Mouse (Mus musculus) neural tube, embryonic 15.5 days (tissue): ENCODE results near the gene 6430548M08Rik. TPM values are rescaled to one million over a fixed set of nuclear protein-coding genes. Genes with fewer than 3 reads are reported as not detected.

Experiments
- ATAC-seq: fragments of 200-750 bp; cut with Nextera tagmentation; 2 replicates; pipeline ENCODE4 v1.8.0; 2017; ENCODE audit warnings: mild to moderate bottlenecking, moderate TSS enrichment, moderate library complexity; ENCODE audit not compliant: low FRiP score
- H3K27ac ChIP-seq: fragments of 300-500 bp; sonication (generic); replicated peaks from 2 replicates; pipeline ENCODE4 v1.5.1; 2015; ENCODE audit warnings: mild to moderate bottlenecking, inconsistent platforms
- H3K27me3 ChIP-seq: fragments of 300-500 bp; sonication (generic); replicated peaks from 2 replicates; pipeline ENCODE4 v1.6.1; 2015; ENCODE audit warnings: inconsistent platforms
- H3K36me3 ChIP-seq: fragments of 300-500 bp; sonication (generic); 2 replicates; pipeline ENCODE4 v1.6.1; 2015; ENCODE audit warnings: inconsistent platforms
- H3K4me1 ChIP-seq: fragments of 300-500 bp; sonication (generic); 2 replicates; pipeline ENCODE4 v1.6.1; 2015; ENCODE audit warnings: inconsistent platforms
- H3K4me2 ChIP-seq: fragments of 300-500 bp; sonication (generic); 2 replicates; pipeline ENCODE4 v1.6.1; 2015; ENCODE audit warnings: inconsistent platforms, mild to moderate bottlenecking, moderate library complexity
- H3K4me3 ChIP-seq: fragments of 300-500 bp; sonication (generic); replicated peaks from 2 replicates; pipeline ENCODE4 v1.5.1; 2015; ENCODE audit warnings: mild to moderate bottlenecking, inconsistent platforms
- H3K9ac ChIP-seq: fragments of 300-500 bp; sonication (generic); replicated peaks from 2 replicates; pipeline ENCODE4 v1.6.1; 2015; ENCODE audit warnings: mild to moderate bottlenecking, inconsistent platforms
- H3K9me3 ChIP-seq: fragments of 300-500 bp; sonication (generic); replicated peaks from 2 replicates; pipeline ENCODE4 v1.6.1; 2016; ENCODE audit warnings: inconsistent platforms
- WGBS: fragments of 180-500 bp; shearing (Covaris S2); methylation state at CpG from one replicate; pipeline ENCODE4 v1.1.7; 2015; ENCODE audit warnings: mixed read lengths; 5-methylcytosine and 5-hydroxymethylcytosine counted together
- polyA plus RNA-seq: library from polyadenylated mRNA; unstranded; fragments of >200 nt; fragmentation: Nextera tagmentation; extraction: Ambion mirVana; gene quantifications from 2 replicates; pipeline ENCODE4 v1.2.1, GENCODE M21; 2015

6430548M08Rik gene
- polyA plus RNA-seq: 29.8 and 31.9 TPM in 2 replicates

GRCm38 (mm10) chr8:120113758-120114255 is at the start of gene 6430548M08Rik:
6430548M08Rik (plus strand) TSS chr8:120114152.
- Histone ChIP-seq H3K36me3 (no peaks in the 10 kb centered on the region), H3K4me1 (peaks cover 22% of the 10 kb centered on the region), H3K4me3 (peak within 1 kb of the TSS; percentile 83), H3K9ac (peak within 1 kb of the TSS; percentile 76), H3K27ac (peak within 1 kb of the TSS; percentile 93), H3K9me3 (no peaks in the 10 kb centered on the region), H3K27me3 (0 out of 2 replicates have a peak, but pooled peaks cover 18% of the 10 kb centered on the region), H3K4me2 (peak within 1 kb of the TSS; percentile 92)
- WGBS: under 1% methylated on average over 60 of the region's 61 CpGs
- peak; percentile 96 for ATAC-seq

GRCm38 (mm10) chr8:120065611-120066010 is 48.3 kb upstream of the 6430548M08Rik start:
- no peak for ATAC-seq
- H3K36me3 ChIP-seq: no peaks in the 10 kb centered on the region
- H3K4me1 ChIP-seq: 0 out of 2 replicates have a peak, but pooled peaks cover 4% of the 10 kb centered on the region
- H3K9me3 ChIP-seq: no peaks in the 10 kb centered on the region
- 95% methylated on average over 8 of the region's 8 CpGs for WGBS
- no peak overlapping the region for H3K9ac ChIP-seq
- no peak overlapping the region for H3K4me2 ChIP-seq
- H3K4me3 ChIP-seq: no peak overlapping the region
- no peak overlapping the region for H3K27ac ChIP-seq
- no peaks in the 10 kb centered on the region for H3K27me3 ChIP-seq

- no peak overlapping the region for H3K4me2 ChIP-seq
- 0 out of 2 replicates have a peak, but pooled peaks cover 4% of the 10 kb centered on the region for H3K4me1 ChIP-seq
- no peak overlapping the region for H3K9ac ChIP-seq
- no peaks in the 10 kb centered on the region for H3K36me3 ChIP-seq
- H3K4me3 ChIP-seq: no peak overlapping the region
- H3K9me3 ChIP-seq: no peaks in the 10 kb centered on the region
- H3K27me3 ChIP-seq: no peaks in the 10 kb centered on the region
- no peak overlapping the region for H3K27ac ChIP-seq
- WGBS: 88% methylated on average over 4 of the region's 4 CpGs
- no peak for ATAC-seq
Measured at GRCm38 (mm10) chr8:120066226-120066625, 47.7 kb upstream of the 6430548M08Rik start.

GRCm38 (mm10) chr8:120067936-120068668 is 45.9 kb upstream of the 6430548M08Rik start:
- Histone ChIP-seq H3K9me3 (no peaks in the 10 kb centered on the region), H3K9ac (no peak overlapping the region), H3K4me1 (0 out of 2 replicates have a peak, but pooled peaks cover 4% of the 10 kb centered on the region), H3K27me3 (no peaks in the 10 kb centered on the region), H3K36me3 (no peaks in the 10 kb centered on the region), H3K4me3 (no peak overlapping the region), H3K27ac (no peak overlapping the region), H3K4me2 (no peak overlapping the region)
- no peak for ATAC-seq
- WGBS: 62% methylated on average over 19 of the region's 19 CpGs

- no peaks in the 10 kb centered on the region for H3K9me3 ChIP-seq
Measured at GRCm38 (mm10) chr8:120071684-120072083, 42.3 kb upstream of the 6430548M08Rik start.

GRCm38 (mm10) chr8:120072259-120072658 is 41.7 kb upstream of the 6430548M08Rik start:
- Histone ChIP-seq H3K9ac (no peak overlapping the region), H3K4me2 (no peak overlapping the region), H3K36me3 (no peaks in the 10 kb centered on the region), H3K27me3 (no peaks in the 10 kb centered on the region), H3K4me1 (0 out of 2 replicates have a peak, but pooled peaks cover 7% of the 10 kb centered on the region), H3K27ac (no peak overlapping the region), H3K4me3 (no peak overlapping the region), H3K9me3 (no peaks in the 10 kb centered on the region)
- WGBS: 58% methylated on average over 9 of the region's 9 CpGs
- no peak for ATAC-seq

More at GRCm38 (mm10) chr8:120071684-120072083, 42.3 kb upstream of the 6430548M08Rik start:
- H3K4me3 ChIP-seq: no peak overlapping the region
- no peak overlapping the region for H3K9ac ChIP-seq
- no peak overlapping the region for H3K27ac ChIP-seq
- H3K4me1 ChIP-seq: 0 out of 2 replicates have a peak, but pooled peaks cover 7% of the 10 kb centered on the region
- no peak overlapping the region for H3K4me2 ChIP-seq
- peak; percentile 80 for ATAC-seq
- no peaks in the 10 kb centered on the region for H3K27me3 ChIP-seq
- WGBS: 25% methylated on average over 4 of the region's 4 CpGs
- no peaks in the 10 kb centered on the region for H3K36me3 ChIP-seq

GRCm38 (mm10) chr8:120072827-120073226 is 41.1 kb upstream of the 6430548M08Rik start:
- no peaks in the 10 kb centered on the region for H3K36me3 ChIP-seq
- no peaks in the 10 kb centered on the region for H3K27me3 ChIP-seq

GRCm38 (mm10) chr8:120074516-120074915 is 39.4 kb upstream of the 6430548M08Rik start:
- 77% methylated on average over 6 of the region's 6 CpGs for WGBS

More at GRCm38 (mm10) chr8:120072827-120073226, 41.1 kb upstream of the 6430548M08Rik start:
- Histone ChIP-seq H3K4me2 (no peak overlapping the region), H3K4me3 (no peak overlapping the region), H3K4me1 (0 out of 2 replicates have a peak, but pooled peaks cover 7% of the 10 kb centered on the region), H3K9ac (no peak overlapping the region), H3K9me3 (no peaks in the 10 kb centered on the region), H3K27ac (no peak overlapping the region)
- ATAC-seq: no peak
- 87% methylated on average over 8 of the region's 8 CpGs for WGBS

GRCm38 (mm10) chr8:120075347-120075746 is 38.6 kb upstream of the 6430548M08Rik start:
- 60% methylated on average over 6 of the region's 6 CpGs for WGBS
- Histone ChIP-seq H3K9me3 (no peaks in the 10 kb centered on the region), H3K36me3 (peaks cover 7% of the 10 kb centered on the region; the same call in 1 of the 2 replicates), H3K27ac (no peak overlapping the region), H3K4me3 (no peak overlapping the region), H3K4me1 (0 out of 2 replicates have a peak, but pooled peaks cover 5% of the 10 kb centered on the region), H3K4me2 (no peak overlapping the region), H3K27me3 (no peaks in the 10 kb centered on the region), H3K9ac (no peak overlapping the region)
- ATAC-seq: no peak

More at GRCm38 (mm10) chr8:120074516-120074915, 39.4 kb upstream of the 6430548M08Rik start:
- H3K27ac ChIP-seq: no peak overlapping the region
- no peak overlapping the region for H3K9ac ChIP-seq
- no peaks in the 10 kb centered on the region for H3K9me3 ChIP-seq
- H3K27me3 ChIP-seq: no peaks in the 10 kb centered on the region
- H3K36me3 ChIP-seq: no peaks in the 10 kb centered on the region
- no peak for ATAC-seq
- 0 out of 2 replicates have a peak, but pooled peaks cover 5% of the 10 kb centered on the region for H3K4me1 ChIP-seq
- no peak overlapping the region for H3K4me2 ChIP-seq
- no peak overlapping the region for H3K4me3 ChIP-seq

- WGBS: 20% methylated on average over 10 of the region's 10 CpGs
- 0 out of 2 replicates have a peak, but pooled peaks have one; percentile 43 for ATAC-seq
- Histone ChIP-seq H3K4me1 (0 out of 2 replicates have a peak, but pooled peaks cover 5% of the 10 kb centered on the region), H3K9me3 (no peaks in the 10 kb centered on the region), H3K27ac (no peak overlapping the region), H3K4me2 (no peak overlapping the region), H3K27me3 (no peaks in the 10 kb centered on the region), H3K9ac (no peak overlapping the region), H3K36me3 (peaks cover 33% of the 10 kb centered on the region), H3K4me3 (no peak overlapping the region)
Measured at GRCm38 (mm10) chr8:120078080-120078479, 35.9 kb upstream of the 6430548M08Rik start.

- no peak for ATAC-seq
- no peaks in the 10 kb centered on the region for H3K27me3 ChIP-seq
- H3K36me3 ChIP-seq: peaks cover 40% of the 10 kb centered on the region
- WGBS: 62% methylated on average over 5 of the region's 5 CpGs
- H3K9ac ChIP-seq: no peak overlapping the region
- H3K4me1 ChIP-seq: 0 out of 2 replicates have a peak, but pooled peaks cover 5% of the 10 kb centered on the region
- no peak overlapping the region for H3K27ac ChIP-seq
- H3K4me3 ChIP-seq: no peak overlapping the region
- H3K9me3 ChIP-seq: no peaks in the 10 kb centered on the region
- H3K4me2 ChIP-seq: no peak overlapping the region
Measured at GRCm38 (mm10) chr8:120079361-120079760, 34.6 kb upstream of the 6430548M08Rik start.
